Mouse (Mus musculus): ENCODE measurements around the gene Rnf43.
A peak's percentile ranks its signal among the peaks of the same experiment; 100 is the strongest.

Gene Rnf43

GRCm38 (mm10) chr11:87662407-87662806, at the start of gene Rnf43:
Gene Rnf43 (plus strand): TSS chr11:87662722.
- peak; percentile 84 for DNase-seq (ENCODE audit: low spot score)

GRCm38 (mm10) chr11:87613972-87614371, 48.5 kb upstream of the Rnf43 start:
- no peak for DNase-seq (ENCODE audit: low spot score)

DNA sequence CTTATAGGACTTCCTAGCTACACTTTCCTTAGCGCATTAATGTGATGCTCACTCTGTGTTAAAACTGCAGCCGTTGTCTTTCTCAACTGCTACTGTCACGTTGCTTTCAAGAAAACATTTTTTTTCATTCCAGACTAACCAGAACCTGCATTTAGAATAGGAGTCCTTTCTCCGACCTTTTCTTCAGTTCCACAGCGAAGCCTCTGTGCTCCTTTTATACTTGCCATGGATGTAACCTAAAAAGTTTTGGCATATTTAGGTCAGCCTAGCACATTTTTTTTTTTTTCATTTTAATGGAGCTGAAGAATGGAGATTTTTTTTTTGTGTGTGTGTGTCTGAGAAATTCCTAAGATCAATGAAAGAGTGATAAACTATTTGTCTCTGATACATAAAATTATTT, 47.0 kb upstream of the Rnf43 start:
- no peak for DNase-seq (ENCODE audit: low spot score)

DNA sequence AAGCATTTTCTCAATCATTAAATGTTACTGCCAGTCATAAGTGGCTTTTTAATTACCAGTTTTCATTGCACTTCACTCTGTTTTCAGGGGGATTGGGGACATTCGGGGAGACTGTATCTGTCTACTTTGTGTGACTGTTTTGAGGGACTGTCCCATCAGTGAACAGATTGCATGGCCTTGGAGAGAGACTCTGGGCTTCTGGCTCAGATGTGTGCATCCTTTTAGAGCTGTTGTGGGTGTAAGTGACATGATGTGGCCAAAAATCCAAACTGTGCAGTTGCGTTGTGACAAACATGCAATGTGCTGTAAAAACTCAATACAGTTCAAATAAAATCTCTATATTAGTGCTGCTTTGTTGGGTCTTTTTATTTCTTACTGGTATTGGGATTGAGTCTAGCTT, 46.6 kb upstream of the Rnf43 start:
- no peak for DNase-seq (ENCODE audit: low spot score)

DNA sequence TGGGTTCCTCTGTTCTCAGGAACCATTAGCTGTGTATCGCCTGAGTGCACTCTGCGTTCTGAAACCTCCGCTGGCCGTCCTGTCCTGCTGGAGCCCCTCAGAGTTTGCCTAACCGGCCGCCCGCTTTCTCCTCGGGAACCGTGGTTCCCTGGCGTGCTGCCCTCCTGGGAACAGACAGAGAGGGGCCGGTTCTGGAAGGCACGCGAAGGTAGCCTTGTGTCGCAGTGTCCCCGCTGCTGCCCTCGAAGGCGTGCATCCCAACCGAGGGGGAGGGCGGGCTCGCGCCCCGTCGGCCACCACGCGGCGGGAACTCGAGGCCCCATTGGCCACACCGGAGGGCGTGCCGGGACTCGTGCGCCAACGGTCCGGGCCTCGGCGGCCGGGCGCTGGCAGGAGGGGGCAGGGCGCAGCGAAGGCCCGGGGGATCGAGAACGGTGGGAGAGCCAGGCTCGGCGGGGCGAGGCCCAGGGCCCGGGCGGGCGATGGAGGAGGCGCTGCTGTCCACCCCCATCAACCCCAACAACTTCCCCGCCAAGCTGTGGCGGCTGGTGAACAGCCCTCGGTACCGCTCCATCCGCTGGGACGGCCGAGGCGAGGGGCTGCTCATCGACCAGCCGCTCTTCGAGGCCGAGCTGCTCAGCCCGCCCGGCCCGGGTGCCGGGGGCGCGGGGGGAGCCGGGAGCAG, 45.6 kb upstream of the Rnf43 start, which contains the start of gene Hsf5:
Gene Hsf5, plus strand, starts transcription at position 375 of the 685 bp plus-strand sequence.
- no peak for DNase-seq (ENCODE audit: low spot score)

GRCm38 (mm10) chr11:87617606-87618005, 44.9 kb upstream of the Rnf43 start:
- no peak for DNase-seq (ENCODE audit: low spot score)

DNA sequence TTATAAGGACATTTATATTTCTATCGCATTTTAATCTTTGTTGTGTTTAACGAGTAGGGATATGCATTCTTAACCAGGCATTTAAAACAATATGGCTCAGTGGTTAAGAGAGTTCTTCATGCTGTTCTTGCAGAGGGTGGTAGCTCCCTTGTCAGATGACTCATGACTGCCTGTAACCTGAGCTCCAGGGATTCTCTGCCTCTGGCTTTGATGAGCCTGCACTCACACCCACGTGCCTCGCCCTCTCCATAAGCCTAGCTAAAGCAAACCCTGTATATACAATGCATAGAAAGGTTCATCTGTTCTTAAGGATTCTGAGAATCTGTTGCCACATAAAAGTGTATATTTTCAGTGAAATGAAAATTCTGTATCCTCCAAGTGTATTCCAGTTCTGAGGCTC, 39.4 kb upstream of the Rnf43 start:
- no peak for DNase-seq (ENCODE audit: low spot score)

DNA sequence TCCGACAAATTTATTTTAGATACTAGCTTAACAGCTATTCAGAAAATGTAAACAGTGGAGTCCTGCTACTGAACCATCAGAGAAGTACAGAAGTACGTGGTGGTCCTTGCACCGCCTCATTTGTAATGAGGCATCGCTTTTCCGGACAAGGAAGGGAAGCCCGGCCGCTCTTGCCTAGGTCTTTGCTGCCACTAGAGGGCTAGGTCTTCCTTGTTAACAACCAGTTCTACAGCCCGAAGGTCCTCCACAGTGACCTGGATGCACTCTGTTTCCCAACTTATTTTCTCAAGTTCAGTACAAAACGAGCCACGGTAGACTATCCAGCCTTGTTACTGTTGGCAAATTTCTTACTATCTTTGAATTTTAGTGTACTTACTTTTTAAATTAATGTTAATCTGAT, 32.7 kb upstream of the Rnf43 start:
- DNase-seq (ENCODE audit: low spot score), result peak; percentile 17

- no peak for DNase-seq (ENCODE audit: low spot score)
These were observed 23.7 kb upstream of the Rnf43 start for GRCm38 (mm10) chr11:87638793-87639192.

- DNase-seq (ENCODE audit: low spot score), result peak; percentile 78
These were observed 23.3 kb upstream of the Rnf43 start for GRCm38 (mm10) chr11:87639206-87639605.

DNA sequence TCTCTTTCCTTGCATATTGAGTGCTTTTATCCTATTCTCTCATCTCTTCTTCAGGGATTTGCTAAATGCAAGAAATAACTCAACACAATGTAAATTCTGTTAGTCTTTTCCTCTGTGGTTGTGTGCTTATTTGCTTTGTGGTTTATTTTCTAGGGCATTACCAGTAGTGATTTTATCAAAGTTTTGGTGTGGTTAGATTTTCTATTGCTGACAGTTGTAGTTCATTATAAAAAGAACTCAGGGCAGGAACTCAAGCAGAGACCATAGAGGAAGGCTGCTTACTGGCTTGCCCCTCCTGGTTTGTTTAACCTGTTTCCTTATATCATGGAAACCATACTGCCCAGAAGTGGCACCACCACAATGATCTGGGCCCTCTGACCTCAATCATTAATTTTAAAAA, 19.7 kb upstream of the Rnf43 start:
- DNase-seq (ENCODE audit: low spot score), result no peak

DNA sequence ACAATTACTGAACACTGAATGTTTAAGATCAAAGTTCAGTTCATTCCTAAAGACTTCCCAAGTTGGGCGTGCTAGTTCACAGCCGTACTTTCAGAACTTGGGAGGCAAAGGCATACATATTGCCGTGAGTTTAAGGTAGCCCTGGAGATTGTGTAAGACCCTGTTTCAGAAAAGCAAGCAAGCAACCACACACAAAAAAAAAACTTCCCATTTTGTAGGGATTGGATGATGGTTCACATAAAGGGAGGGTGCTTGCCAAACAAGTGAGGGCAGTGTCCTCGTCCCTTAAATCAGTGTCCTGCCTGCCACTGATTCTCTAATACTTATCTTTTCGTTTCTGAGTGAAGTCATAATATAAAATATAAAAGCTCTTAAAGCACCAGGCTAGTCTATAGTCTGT, 7.8 kb upstream of the Rnf43 start:
- no peak for DNase-seq (ENCODE audit: low spot score)

DNA sequence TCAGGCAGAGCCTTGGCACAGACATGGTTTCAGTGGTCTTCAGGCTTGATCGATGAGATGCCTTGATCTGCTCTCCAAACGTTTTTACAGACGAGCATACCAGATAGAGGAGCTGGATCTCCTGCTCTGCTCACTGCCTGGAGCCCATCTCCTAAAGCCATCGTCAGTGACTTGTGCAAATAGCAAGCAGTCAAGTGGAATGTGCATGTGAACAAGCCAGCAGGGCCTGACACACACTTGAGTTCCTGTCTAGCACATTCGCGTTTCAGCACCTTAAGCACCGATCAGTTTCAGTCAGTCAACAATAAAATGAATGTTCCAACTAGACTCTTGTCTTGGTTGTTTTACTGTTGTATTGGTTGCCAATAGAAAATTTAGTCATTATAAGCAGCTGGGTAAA, 3.3 kb upstream of the Rnf43 start:
- DNase-seq (ENCODE audit: low spot score), result no peak

DNA sequence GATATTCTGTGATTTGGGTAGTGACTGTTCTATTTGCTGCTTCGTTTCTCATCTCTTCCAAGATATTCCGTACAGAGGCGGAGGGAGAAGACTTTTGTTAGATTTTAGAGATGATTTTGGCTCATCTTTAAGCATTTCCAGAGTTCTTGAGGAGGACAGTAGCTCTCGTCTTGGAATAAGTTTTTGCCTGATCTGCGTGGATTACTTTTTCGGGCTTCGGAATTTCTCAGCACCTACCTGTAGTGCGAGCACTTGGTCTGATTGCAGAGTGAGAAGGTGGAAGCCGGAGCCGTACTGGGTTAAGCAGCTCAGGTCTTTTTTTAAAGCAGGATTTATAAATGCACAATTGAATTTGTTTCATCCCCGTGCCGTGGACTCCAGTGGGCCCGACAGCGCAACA, 300 bp downstream of the Rnf43 start:
- no peak for DNase-seq (ENCODE audit: low spot score)

DNA sequence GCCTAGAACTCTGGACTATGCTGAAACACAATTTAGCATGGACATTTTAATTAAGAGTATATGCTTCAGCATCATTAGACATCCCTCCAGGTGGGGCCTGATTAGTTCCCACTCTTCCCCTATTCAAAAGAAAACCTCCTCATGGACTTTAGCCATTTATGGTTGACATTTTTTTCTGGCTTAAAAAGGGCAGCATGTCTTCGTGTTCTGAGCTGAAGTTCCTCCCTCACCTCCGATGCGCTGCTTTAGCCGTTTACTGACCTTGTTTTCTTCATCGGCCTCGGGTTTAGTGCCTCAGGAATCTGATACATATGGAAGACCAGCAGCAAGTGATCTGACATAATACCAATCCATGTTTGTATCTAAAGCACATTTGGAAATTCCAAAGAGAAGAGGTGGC, 1.4 kb downstream of the Rnf43 start:
- no peak for DNase-seq (ENCODE audit: low spot score)

DNA sequence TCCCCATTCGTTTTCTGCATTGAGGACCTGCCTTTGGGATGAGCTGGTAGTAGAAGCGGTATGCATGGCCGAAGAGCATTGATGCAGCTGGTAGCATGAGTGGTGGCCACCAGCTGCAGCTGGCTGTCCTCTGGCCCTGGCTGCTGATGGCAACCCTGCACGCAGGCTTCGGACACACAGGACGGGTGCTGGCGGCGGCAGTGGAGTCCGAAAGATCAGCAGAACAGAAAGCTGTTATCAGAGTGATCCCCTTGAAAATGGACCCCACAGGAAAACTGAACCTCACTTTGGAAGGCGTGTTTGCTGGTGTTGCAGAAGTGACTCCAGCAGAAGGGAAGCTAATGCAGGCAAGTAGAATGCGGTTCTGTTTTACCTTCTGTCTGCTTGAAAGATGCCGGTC, 2.0 kb downstream of the Rnf43 start:
- no peak for DNase-seq (ENCODE audit: low spot score)

- DNase-seq (ENCODE audit: low spot score), result no peak
These were observed 2.7 kb downstream of the Rnf43 start for GRCm38 (mm10) chr11:87665224-87665623.

DNA sequence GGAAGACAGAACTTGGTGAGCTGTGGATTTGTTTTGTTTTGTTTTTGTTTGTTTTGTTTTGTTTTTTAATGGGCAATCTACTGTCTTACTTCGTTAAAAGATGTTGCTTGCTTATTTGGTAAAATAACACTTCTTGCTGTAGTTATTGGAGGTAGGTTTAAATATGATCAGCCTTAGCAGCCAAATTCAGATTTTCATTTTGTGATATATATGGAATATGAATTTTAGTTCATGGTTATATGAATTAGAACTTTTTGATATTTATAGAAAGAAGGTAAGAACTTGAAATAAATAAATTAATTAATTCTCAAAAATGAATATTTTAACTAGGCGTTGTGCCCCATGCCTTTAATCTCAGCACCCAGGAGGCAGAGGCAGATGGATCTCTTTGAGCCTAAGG, 3.1 kb downstream of the Rnf43 start:
- no peak for DNase-seq (ENCODE audit: low spot score)

DNA sequence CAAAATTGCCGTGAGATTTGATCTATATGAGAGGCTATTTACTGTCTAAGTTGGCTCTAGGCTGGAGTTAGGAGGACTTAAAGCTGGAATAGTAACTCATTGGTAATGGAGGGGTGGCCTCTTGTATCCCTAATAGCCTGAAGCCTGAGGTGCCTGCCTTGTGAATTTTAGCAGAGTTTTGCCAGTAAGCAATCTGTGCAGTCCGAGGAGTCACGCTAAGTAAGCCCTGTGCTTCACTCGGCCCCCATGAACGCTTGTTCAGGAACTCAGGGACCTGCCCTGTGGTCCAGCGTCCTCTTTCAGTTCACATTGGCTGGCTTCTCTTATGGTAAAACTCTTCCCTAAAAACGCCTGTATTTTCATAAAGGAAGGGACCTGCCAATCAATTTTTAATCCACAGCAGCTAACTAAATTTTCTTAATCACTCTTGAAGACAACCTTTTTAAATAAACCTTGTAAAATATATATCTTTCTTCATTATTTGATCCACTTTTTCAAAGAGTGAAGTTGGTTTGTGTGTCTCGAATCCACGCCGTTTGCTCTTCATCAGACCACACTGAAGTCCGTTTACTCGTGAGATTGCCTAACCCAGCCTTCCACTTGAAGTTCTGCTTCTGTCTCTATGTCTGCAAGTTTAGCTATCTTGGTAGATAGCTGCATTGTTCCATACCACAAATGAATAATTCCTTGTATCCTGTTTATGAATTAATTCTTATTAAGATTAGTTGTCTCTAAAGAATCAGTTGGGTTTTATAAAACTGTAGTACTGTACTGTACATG, 3.9 kb downstream of the Rnf43 start:
- DNase-seq (ENCODE audit: low spot score), result no peak

GRCm38 (mm10) chr11:87667107-87668090, 4.9 kb downstream of the Rnf43 start:
- no peak for DNase-seq (ENCODE audit: low spot score)

GRCm38 (mm10) chr11:87673282-87673681, 10.8 kb downstream of the Rnf43 start:
- no peak for DNase-seq (ENCODE audit: low spot score)

GRCm38 (mm10) chr11:87675606-87676005, 13.1 kb downstream of the Rnf43 start:
- no peak for DNase-seq (ENCODE audit: low spot score)

Measured in yolk sac, embryonic 10.5 days (tissue).